Mouse (Mus musculus) adrenal gland, postnatal 10 days (tissue): ENCODE measurements around the gene Cdnf. TPM values are rescaled to one million over a fixed set of nuclear protein-coding genes. Genes with fewer than 3 reads are reported as not detected.

Experiments
- DNase-seq: peaks from one replicate; pipeline ENCODE4 v3.0.0; 2021; ENCODE audit warnings: mixed read lengths
- long read RNA-seq, 2 experiments: library from polyadenylated mRNA; stranded (forward); transcript quantifications; one replicate each; pipeline ENCODE4 v2.0.0; 2021
- total RNA-seq, 2 experiments: library from RNA; stranded (reverse); gene quantifications; 2 replicates each; pipeline ENCODE4 v1.2.3; 2021

Cdnf gene
- total RNA-seq = 1 to 10 TPM; 2.3 to 3.3 TPM
- long read RNA-seq, experiment 1 = 0 reads
- long read RNA-seq, experiment 2, partial matches to known transcripts = 0 of 1 reads
- long read RNA-seq, experiment 2, other reads (novel, unspliced or antisense) = 1 of 1 reads

DNA sequence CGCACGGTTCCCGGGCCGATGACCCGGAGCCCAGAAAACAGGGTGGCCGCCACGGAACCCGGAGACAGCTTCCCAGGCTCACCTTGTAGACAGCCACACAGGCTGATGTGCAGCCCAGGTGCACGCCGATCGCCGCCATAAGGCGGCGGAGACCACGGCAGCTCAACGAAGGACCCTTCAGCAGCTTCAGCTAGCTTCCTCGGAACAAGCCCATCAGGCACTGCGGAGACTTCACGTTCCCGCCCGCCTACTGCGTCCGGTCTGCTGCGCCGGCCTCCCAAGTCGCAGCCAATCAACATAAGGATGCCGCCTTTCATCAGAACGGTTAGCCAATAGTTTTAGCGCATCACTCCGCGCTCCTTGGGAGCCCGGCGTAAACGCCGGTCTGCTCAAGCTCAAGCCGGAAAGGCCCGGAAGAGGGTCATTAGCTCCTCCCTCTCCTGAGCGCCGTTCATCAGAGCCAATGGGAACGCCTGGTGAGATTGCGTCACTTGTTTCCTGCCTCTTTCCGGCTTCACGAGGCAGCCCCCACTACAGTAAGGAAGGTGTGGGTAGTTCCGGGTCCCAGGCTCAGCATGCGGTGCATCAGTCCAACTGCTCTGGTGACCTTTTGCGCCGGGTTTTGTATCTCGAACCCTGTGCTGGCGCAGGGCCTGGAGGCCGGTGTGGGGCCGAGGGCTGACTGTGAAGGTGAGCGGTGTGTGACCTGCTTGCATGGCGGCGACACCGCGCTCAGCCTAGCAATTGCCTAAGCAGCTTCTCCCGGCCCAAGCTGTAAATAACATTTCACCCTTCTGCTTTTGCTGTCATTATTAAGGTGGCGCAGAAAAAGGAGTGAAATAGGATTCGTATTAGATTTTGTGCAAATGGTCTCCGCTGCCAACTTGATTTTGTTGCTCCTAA is at the start of gene Cdnf, which contains the start of the genes Gm45902 and Hspa14:
Gene Cdnf (plus strand): TSS at position 479 of the 903 bp plus-strand sequence.
Gene Gm45902 (minus strand): TSS at position 239 of the 903 bp plus-strand sequence.
Gene Hspa14 (minus strand): TSS at position 263 of the 903 bp plus-strand sequence.
- DNase-seq = peak; percentile 95

- no peak for DNase-seq
Measured at GRCm38 (mm10) chr2:3473891-3474290, 38.9 kb upstream of the Cdnf start.

GRCm38 (mm10) chr2:3474361-3474805 is 38.4 kb upstream of the Cdnf start:
- DNase-seq = peak; percentile 78

DNA sequence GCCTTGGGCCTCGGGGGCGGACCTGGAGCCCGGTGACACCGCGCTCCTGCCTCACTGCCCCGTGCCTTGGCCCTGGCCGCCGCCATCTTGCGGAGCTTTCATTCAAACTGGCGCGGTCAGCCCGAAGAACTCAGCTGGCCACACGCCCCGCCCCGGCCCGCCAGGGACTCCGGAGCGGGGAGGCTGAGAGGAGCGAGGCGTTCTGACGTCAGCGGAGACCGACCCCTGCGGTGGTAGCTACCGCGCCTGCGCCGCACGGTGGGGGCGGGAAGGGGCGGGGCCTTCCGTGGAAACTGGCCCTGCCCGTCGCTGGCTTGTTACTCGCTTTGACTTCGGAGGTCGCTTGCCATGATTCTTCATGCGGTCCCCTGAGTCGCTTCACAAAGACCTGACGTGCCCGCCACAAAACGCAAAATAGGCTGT is 38.0 kb upstream of the Cdnf start, which contains the start of gene Suv39h2:
Gene Suv39h2 (minus strand): TSS at position 171 of the 423 bp plus-strand sequence.
- DNase-seq = peak; percentile 99

GRCm38 (mm10) chr2:3475746-3476251 is 37.0 kb upstream of the Cdnf start:
- no peak for DNase-seq

GRCm38 (mm10) chr2:3480239-3480638 is 32.6 kb upstream of the Cdnf start:
- no peak for DNase-seq

GRCm38 (mm10) chr2:3489816-3490215 is 23.0 kb upstream of the Cdnf start:
- no peak for DNase-seq

DNA sequence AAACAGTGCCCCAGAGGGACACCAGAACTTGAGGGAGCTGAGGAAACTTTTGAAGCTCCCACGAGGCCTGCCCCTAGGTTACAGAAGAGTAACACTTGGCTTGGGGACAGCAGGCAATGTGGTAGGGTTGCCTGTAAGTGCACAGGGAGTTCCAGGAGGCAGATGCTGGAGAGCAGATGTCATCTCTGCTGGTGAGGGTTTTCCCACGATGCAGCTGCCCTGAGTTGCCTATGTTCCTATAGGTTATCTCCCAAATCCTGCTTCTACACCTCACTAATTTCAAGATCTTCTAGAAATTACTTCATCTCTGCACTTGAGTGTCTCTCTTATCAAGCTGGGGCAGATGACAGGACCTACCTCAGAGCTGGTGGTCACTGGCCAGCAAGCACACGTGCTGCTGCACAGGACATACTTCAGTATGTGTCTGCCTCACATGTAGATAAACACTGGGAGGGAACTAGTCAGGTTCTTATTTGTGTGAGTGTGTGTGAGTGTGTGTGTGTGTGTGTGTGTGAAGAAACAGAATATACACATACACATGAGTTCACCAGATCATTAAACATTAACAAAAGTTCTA is 18.9 kb upstream of the Cdnf start:
- peak; percentile 11 for DNase-seq

DNA sequence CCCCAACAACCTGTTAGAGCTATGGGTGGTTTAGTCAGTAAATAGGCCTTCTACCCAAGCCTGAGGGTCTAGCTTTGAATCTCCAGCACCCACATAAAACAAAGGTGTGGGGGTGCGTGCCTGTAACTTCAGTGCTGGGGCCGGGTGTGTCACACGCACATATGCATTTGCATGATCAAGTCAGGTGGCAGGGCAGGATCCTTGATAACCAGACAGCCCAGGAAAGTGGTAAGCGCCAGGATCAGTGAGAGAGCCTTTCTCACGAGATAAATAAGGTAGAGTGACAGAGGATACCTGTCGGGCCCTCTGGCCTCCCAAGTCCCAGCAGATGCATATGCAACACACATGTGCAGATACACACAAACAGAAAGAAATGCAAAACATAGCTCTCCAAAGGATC is 13.3 kb upstream of the Cdnf start:
- no peak for DNase-seq

- DNase-seq = no peak
Measured at GRCm38 (mm10) chr2:3500886-3501285, 11.9 kb upstream of the Cdnf start.

DNA sequence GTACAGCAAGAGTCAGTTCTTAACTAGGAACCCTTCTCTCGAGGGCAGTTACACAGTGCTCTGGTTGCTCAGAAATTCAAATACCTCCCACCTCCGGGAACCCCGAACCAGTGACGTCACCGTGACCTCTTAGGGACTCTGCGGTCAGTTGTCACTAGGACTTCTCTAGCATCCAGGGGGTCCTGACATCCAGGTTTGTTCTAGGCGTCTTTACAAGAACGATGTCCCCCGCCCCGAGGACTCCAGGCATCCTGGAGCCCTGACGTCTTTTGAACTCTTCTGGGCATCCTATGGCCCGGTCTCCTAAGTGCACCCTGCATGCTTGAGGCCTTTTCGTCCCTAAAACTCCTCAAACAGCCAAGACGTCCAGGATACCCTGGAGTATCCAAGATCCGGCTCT is 754 bp upstream of the Cdnf start:
- DNase-seq = no peak

DNA sequence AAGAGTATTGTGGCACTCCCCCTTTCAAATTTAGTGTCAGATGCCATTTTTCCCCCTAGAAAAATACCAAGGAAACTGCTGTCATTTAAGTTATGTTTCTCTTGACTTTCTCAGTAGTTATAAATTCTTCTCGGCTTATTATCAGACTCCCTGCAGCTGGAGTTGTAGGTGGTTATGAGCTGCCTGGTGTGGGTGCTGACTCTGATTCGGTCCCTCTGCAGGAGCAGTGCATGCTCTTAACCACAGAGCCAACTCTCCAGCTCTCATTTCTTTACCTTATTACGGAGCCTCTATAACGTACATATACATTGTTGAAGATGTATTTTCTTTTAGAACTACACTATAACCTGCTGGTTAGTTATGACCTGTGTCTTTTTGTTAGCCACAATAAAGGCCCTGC is 9.7 kb downstream of the Cdnf start:
- DNase-seq = no peak

DNA sequence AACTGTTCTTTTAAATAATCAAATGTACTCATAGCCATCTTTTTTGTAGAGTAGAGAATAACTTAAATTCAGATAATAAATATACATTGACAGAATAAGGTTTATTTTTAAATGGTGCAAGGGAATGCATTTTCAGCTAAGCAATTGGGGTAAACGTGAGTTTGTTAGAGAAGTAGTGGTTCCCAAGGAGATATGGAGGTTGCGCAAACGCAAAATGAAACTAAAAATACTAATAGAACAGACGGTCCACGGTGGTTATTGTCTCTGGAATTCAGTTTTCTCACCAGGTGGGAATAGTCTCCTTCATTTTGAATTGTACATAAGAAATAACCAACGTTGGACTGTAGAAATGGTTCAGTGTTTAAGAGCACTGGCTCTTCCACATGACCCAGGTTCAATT is 13.5 kb downstream of the Cdnf start:
- DNase-seq = no peak

DNA sequence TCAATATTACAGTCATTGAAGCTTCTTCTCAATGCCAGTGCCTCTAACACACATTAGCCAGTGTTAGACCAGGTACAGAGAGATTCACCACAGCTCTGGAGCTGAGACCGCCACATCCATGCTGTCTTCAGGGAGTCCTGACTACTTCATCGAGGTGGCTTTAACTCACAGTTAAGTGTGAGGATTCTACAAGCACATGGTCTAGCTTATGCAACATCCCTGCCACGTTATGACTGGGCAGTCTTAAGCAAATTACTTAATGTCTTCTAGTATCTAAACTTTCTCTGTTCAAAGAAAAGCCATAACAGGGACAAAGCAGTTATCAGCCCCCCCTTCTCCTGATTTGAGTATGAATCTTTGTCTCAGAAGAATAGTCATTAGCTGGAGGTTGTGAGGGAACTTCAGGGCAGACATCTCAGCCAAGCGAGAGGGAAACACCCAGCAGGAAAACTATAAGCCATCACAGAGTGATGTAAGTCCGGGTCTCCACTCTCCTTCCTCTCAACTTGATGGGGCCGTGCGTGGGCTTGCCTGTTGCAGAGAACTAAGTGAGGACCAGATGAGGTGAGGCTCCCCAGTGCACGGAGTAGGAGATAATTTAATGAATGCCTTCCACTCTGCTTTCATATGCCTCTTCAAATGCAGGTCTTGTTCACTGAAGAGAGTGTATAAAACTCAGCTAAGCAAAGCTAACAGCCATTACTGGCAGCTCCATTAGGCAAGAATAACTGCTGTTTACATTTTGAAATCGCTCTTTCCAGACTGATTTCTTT is 28.7 kb downstream of the Cdnf start:
- DNase-seq = no peak

DNA sequence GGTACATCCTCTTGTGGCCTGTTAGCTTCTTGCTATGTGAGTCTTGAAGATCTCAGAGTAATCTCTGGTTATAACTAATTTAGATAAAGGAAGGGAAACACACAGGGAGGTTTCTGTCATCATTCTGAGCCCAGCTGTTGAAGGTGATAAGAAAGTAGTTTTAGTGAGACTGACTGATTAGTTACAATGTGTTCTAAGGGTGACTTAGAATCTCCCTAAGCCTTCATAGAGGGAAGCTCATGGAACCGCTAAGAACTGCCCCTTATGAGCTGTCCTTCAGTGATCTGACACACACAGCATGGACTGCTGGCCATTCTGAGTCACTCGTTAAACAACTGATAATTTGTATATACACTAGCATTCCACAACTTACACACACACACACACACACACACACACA is 33.2 kb downstream of the Cdnf start:
- DNase-seq = no peak

- DNase-seq = peak; percentile 69
Measured at GRCm38 (mm10) chr2:3546588-3546987, 33.8 kb downstream of the Cdnf start.

- no peak for DNase-seq
Measured at GRCm38 (mm10) chr2:3570186-3570585, 57.4 kb downstream of the Cdnf start, which contains the start of gene Fam107b. Fam107b (plus strand) TSS chr2:3570488.

GRCm38 (mm10) chr2:3570606-3571005 is 57.8 kb downstream of the Cdnf start:
- DNase-seq = no peak

DNA sequence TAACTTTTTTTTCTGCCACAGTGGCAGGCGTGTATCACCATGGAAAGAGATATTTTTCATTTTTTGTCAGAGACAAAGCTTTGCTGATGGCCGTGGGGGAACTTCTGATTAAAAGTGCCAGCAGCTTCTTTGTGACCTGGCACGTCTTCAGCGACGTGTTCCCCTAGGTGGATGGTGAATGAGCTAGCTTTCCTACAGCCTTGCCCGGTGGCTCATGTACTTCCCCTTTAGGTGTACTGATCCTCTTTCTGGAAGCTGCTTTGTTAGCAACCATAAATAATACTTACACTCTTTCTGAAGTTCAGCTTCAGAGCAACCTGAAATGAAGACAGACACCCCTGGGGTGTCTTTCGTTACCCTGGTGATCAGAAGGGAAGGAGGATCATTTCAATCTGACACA is 61.1 kb downstream of the Cdnf start:
- DNase-seq = no peak

DNA sequence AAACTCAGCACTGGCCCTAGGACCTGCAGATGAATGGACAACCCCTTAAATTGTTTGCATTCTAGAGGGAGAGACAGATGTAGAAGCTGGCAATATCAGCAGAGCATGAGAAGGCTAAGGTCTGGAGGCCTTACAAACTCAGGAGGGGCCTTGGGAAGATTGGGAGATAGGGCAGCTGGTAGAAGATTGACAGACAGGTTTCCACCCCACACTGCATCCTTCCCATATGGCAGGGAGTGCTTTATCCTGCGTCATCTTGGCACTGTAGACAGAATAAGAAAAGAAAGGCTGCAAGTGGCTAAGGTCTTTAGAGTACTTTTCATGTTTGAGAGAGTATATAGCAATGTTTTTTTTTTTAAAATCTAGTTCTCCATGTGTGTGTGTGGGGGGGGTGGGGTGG is 62.3 kb downstream of the Cdnf start:
- no peak for DNase-seq
